Mouse (Mus musculus) kidney, embryonic 15.5 days (tissue): ENCODE data around the gene Rrp9. TPM values are rescaled to one million over a fixed set of nuclear protein-coding genes. Genes with fewer than 3 reads are reported as not detected.
A peak's percentile ranks its signal among the peaks of the same experiment; 100 is the strongest.

ENCODE experiments used
- ATAC-seq: fragments of 200-750 bp; cut with Nextera tagmentation; replicated peaks from 2 replicates; pipeline ENCODE4 v1.8.0; 2017; ENCODE audit warnings: moderate TSS enrichment; ENCODE audit not compliant: low FRiP score
- H3K27ac ChIP-seq: fragments of 300-500 bp; sonication (generic); 2 replicates; pipeline ENCODE4 v1.5.1; 2015; ENCODE audit warnings: mild to moderate bottlenecking, inconsistent platforms
- H3K27me3 ChIP-seq: fragments of 300-500 bp; sonication (generic); 2 replicates; pipeline ENCODE4 v1.6.1; 2015; ENCODE audit warnings: inconsistent platforms
- H3K36me3 ChIP-seq: fragments of 300-500 bp; sonication (generic); 2 replicates; pipeline ENCODE4 v1.6.1; 2015; ENCODE audit warnings: inconsistent platforms
- H3K4me1 ChIP-seq: fragments of 300-500 bp; sonication (generic); 2 replicates; pipeline ENCODE4 v1.6.1; 2015; ENCODE audit warnings: inconsistent platforms
- H3K4me2 ChIP-seq: fragments of 300-500 bp; sonication (generic); 2 replicates; pipeline ENCODE4 v1.6.1; 2015; ENCODE audit warnings: moderate library complexity, mild to moderate bottlenecking, inconsistent platforms
- H3K4me3 ChIP-seq: fragments of 300-500 bp; sonication (generic); replicated peaks from 2 replicates; pipeline ENCODE4 v1.5.1; 2015; ENCODE audit warnings: mild to moderate bottlenecking, inconsistent platforms
- H3K9ac ChIP-seq: fragments of 300-500 bp; sonication (generic); 2 replicates; pipeline ENCODE4 v1.6.1; 2015; ENCODE audit warnings: mild to moderate bottlenecking, inconsistent platforms
- H3K9me3 ChIP-seq: fragments of 300-500 bp; sonication (generic); replicated peaks from 2 replicates; pipeline ENCODE4 v1.6.1; 2016; ENCODE audit warnings: inconsistent platforms
- WGBS: fragments of 180-500 bp; shearing (Covaris S2); methylation state at CpG from one replicate; pipeline ENCODE4 v1.1.7; 2015; ENCODE audit warnings: mixed read lengths; 5-methylcytosine and 5-hydroxymethylcytosine counted together
- polyA plus RNA-seq: library from polyadenylated mRNA; unstranded; fragments of >200 nt; fragmentation: Nextera tagmentation; extraction: Ambion mirVana; gene quantifications from 2 replicates; pipeline ENCODE4 v1.2.1, GENCODE M21; 2015

Rrp9 gene
- polyA plus RNA-seq, 1 experiment from 2014 or later = 54.3 TPM

- H3K4me1 ChIP-seq = peaks cover 47% of the 10 kb centered on the region
- no peak overlapping the region for H3K4me3 ChIP-seq
- H3K9ac ChIP-seq = no peak overlapping the region
- H3K27ac ChIP-seq = no peak overlapping the region
- WGBS = 57% methylated on average over 6 of the region's 6 CpGs
- no peaks in the 10 kb centered on the region for H3K9me3 ChIP-seq
- no peak for ATAC-seq
- H3K27me3 ChIP-seq = peaks cover 6% of the 10 kb centered on the region; the same call in 1 of the 2 replicates
- H3K4me2 ChIP-seq = no peak overlapping the region
- no peaks in the 10 kb centered on the region for H3K36me3 ChIP-seq
Observed at GRCm38 (mm10) chr9:106469317-106469716, 6.4 kb upstream of the Rrp9 start.

GRCm38 (mm10) chr9:106469776-106470175 is 6.0 kb upstream of the Rrp9 start:
- Histone ChIP-seq H3K27me3 (peaks cover 6% of the 10 kb centered on the region; the same call in 1 of the 2 replicates), H3K4me2 (no peak overlapping the region), H3K9ac (no peak overlapping the region), H3K27ac (no peak overlapping the region), H3K36me3 (no peaks in the 10 kb centered on the region), H3K4me3 (no peak overlapping the region), H3K4me1 (peaks cover 47% of the 10 kb centered on the region), H3K9me3 (no peaks in the 10 kb centered on the region)
- ATAC-seq = no peak
- WGBS = 61% methylated on average over 9 of the region's 9 CpGs

- ATAC-seq = no peak
Observed at GRCm38 (mm10) chr9:106470991-106471750, 4.6 kb upstream of the Rrp9 start.

GRCm38 (mm10) chr9:106471892-106472291 is 3.9 kb upstream of the Rrp9 start:
- no peak overlapping the region for H3K27ac ChIP-seq
- no peak overlapping the region; the same call in 1 of the 2 replicates for H3K9ac ChIP-seq
- H3K4me2 ChIP-seq = peak overlapping the region; percentile 53
- no peaks in the 10 kb centered on the region for H3K36me3 ChIP-seq
- no peaks in the 10 kb centered on the region for H3K9me3 ChIP-seq
- peaks cover 53% of the 10 kb centered on the region for H3K4me1 ChIP-seq
- ATAC-seq = peak; percentile 46
- no peaks in the 10 kb centered on the region for H3K27me3 ChIP-seq
- 0 out of 2 replicates have a peak overlapping the region, but pooled peaks have one; percentile 14 for H3K4me3 ChIP-seq
- 10% methylated on average over 5 of the region's 5 CpGs for WGBS

More at GRCm38 (mm10) chr9:106470991-106471750, 4.6 kb upstream of the Rrp9 start:
- peaks cover 48% of the 10 kb centered on the region for H3K4me1 ChIP-seq
- 0 out of 2 replicates have a peak overlapping the region, but pooled peaks have one; percentile 14 for H3K4me3 ChIP-seq
- H3K27me3 ChIP-seq = 0 out of 2 replicates have a peak, but pooled peaks cover under 1% of the 10 kb centered on the region
- H3K27ac ChIP-seq = no peak overlapping the region
- WGBS = 68% methylated on average over 14 of the region's 14 CpGs
- no peaks in the 10 kb centered on the region for H3K9me3 ChIP-seq
- H3K9ac ChIP-seq = no peak overlapping the region
- H3K4me2 ChIP-seq = peak overlapping the region; percentile 53
- H3K36me3 ChIP-seq = no peaks in the 10 kb centered on the region

GRCm38 (mm10) chr9:106472321-106472720 is 3.4 kb upstream of the Rrp9 start:
- WGBS = 66% methylated on average over 4 of the region's 4 CpGs
- no peak for ATAC-seq
- peak overlapping the region; percentile 46; the same call in 1 of the 2 replicates for H3K27ac ChIP-seq
- H3K36me3 ChIP-seq = no peaks in the 10 kb centered on the region
- H3K9ac ChIP-seq = no peak overlapping the region
- H3K4me3 ChIP-seq = no peak overlapping the region
- H3K27me3 ChIP-seq = no peaks in the 10 kb centered on the region
- no peaks in the 10 kb centered on the region for H3K9me3 ChIP-seq
- no peak overlapping the region for H3K4me2 ChIP-seq
- peaks cover 53% of the 10 kb centered on the region for H3K4me1 ChIP-seq

- Histone ChIP-seq H3K9ac (no peak overlapping the region), H3K4me2 (no peak overlapping the region), H3K4me1 (peaks cover 62% of the 10 kb centered on the region), H3K4me3 (no peak overlapping the region), H3K36me3 (no peaks in the 10 kb centered on the region), H3K27me3 (no peaks in the 10 kb centered on the region), H3K9me3 (no peaks in the 10 kb centered on the region), H3K27ac (no peak overlapping the region)
- no peak for ATAC-seq
- 89% methylated on average over 16 of the region's 16 CpGs for WGBS
Observed at GRCm38 (mm10) chr9:106473081-106473752, 2.5 kb upstream of the Rrp9 start.

- Histone ChIP-seq H3K4me3 (no peak overlapping the region), H3K36me3 (no peaks in the 10 kb centered on the region), H3K4me2 (no peak overlapping the region), H3K4me1 (peaks cover 63% of the 10 kb centered on the region), H3K9ac (0 out of 2 replicates have a peak overlapping the region, but pooled peaks have one; percentile 8), H3K9me3 (no peaks in the 10 kb centered on the region), H3K27me3 (no peaks in the 10 kb centered on the region), H3K27ac (no peak overlapping the region)
- WGBS = 74% methylated on average over 5 of the region's 5 CpGs
- no peak for ATAC-seq
Observed at GRCm38 (mm10) chr9:106473753-106474105, 2.0 kb upstream of the Rrp9 start.

GRCm38 (mm10) chr9:106474456-106474855 is 1.3 kb upstream of the Rrp9 start:
- Histone ChIP-seq H3K4me2 (peak overlapping the region; percentile 39), H3K9ac (peak overlapping the region; percentile 8; the same call in 1 of the 2 replicates), H3K27ac (peak overlapping the region; percentile 19; the same call in 1 of the 2 replicates), H3K4me1 (peaks cover 63% of the 10 kb centered on the region), H3K27me3 (no peaks in the 10 kb centered on the region), H3K9me3 (no peaks in the 10 kb centered on the region), H3K36me3 (no peaks in the 10 kb centered on the region), H3K4me3 (no peak overlapping the region)
- 7% methylated on average over 6 of the region's 6 CpGs for WGBS
- ATAC-seq = 0 out of 2 replicates have a peak, but pooled peaks have one; percentile 5

GRCm38 (mm10) chr9:106475046-106475445 is 717 bp upstream of the Rrp9 start:
- Histone ChIP-seq H3K4me1 (peaks cover 63% of the 10 kb centered on the region), H3K4me3 (no peak overlapping the region), H3K27ac (no peak overlapping the region), H3K27me3 (no peaks in the 10 kb centered on the region), H3K9ac (no peak overlapping the region), H3K4me2 (peak overlapping the region; percentile 39), H3K36me3 (no peaks in the 10 kb centered on the region), H3K9me3 (no peaks in the 10 kb centered on the region)
- no peak for ATAC-seq
- 66% methylated on average over 7 of the region's 7 CpGs for WGBS

- WGBS = 22% methylated on average over 16 of the region's 16 CpGs
Observed at GRCm38 (mm10) chr9:106476002-106476923, 500 bp downstream of the Rrp9 start.

GRCm38 (mm10) chr9:106476924-106477484 is 1.2 kb downstream of the Rrp9 start, which contains the start of gene Parp3:
Parp3 (minus strand) TSS chr9:106476949.
- H3K36me3 ChIP-seq = peaks cover 16% of the 10 kb centered on the region
- peak within 1 kb of the TSS; percentile 65 for H3K9ac ChIP-seq
- 0% methylated on average over 40 of the region's 41 CpGs for WGBS
- ATAC-seq = peak; percentile 98
- H3K4me2 ChIP-seq = peak within 1 kb of the TSS; percentile 86
- no peaks in the 10 kb centered on the region for H3K9me3 ChIP-seq
- peak within 1 kb of the TSS; percentile 83 for H3K27ac ChIP-seq
- peaks cover 53% of the 10 kb centered on the region for H3K4me1 ChIP-seq
- no peaks in the 10 kb centered on the region for H3K27me3 ChIP-seq
- H3K4me3 ChIP-seq = peak within 1 kb of the TSS; percentile 76

More at GRCm38 (mm10) chr9:106476002-106476923, 500 bp downstream of the Rrp9 start:
- Histone ChIP-seq H3K9ac (0 out of 2 replicates have a peak overlapping the region, but pooled peaks have one; percentile 18), H3K4me2 (peak overlapping the region; percentile 86), H3K27ac (peak overlapping the region; percentile 83), H3K4me1 (peaks cover 61% of the 10 kb centered on the region), H3K36me3 (peaks cover 11% of the 10 kb centered on the region), H3K27me3 (no peaks in the 10 kb centered on the region), H3K9me3 (no peaks in the 10 kb centered on the region), H3K4me3 (peak overlapping the region; percentile 76)
- ATAC-seq = peak; percentile 41
